Mouse (Mus musculus) forebrain, embryonic 14.5 days (tissue): Measurements from ENCODE around the gene Ctnnbip1. TPM values are rescaled to one million over a fixed set of nuclear protein-coding genes. Genes with fewer than 3 reads are reported as not detected.
A peak's percentile ranks its signal among the peaks of the same experiment; 100 is the strongest.

ENCODE experiments used
- ATAC-seq: fragments of 200-750 bp; cut with Nextera tagmentation; 2 replicates; pipeline ENCODE4 v1.8.0; 2017; ENCODE audit warnings: mild to moderate bottlenecking, moderate library complexity
- DNase-seq: peaks from one replicate; pipeline ENCODE4 v3.0.0-alpha.2; 2015; ENCODE audit warnings: low spot score
- H3K27ac ChIP-seq: fragments of 300-500 bp; sonication (generic); 2 replicates; pipeline ENCODE4 v1.5.1; 2014; ENCODE audit warnings: low read depth, mild to moderate bottlenecking, control low read depth, low read length, moderate library complexity
- H3K27me3 ChIP-seq: fragments of 300-500 bp; sonication (generic); replicated peaks from 2 replicates; pipeline ENCODE4 v1.6.1; 2014; ENCODE audit warnings: low read length, control low read depth, mixed read lengths; ENCODE audit not compliant: control insufficient read depth, insufficient read depth
- H3K36me3 ChIP-seq: fragments of 300-500 bp; sonication (generic); 2 replicates; pipeline ENCODE4 v1.6.1; 2014; ENCODE audit warnings: low read length, control low read depth; ENCODE audit not compliant: control insufficient read depth, insufficient read depth
- H3K4me1 ChIP-seq: fragments of 300-500 bp; sonication (generic); 2 replicates; pipeline ENCODE4 v1.6.1; 2014; ENCODE audit warnings: antibody characterized with exemption, low read length, control low read depth; ENCODE audit not compliant: control insufficient read depth, insufficient read depth
- H3K4me2 ChIP-seq: fragments of 300-500 bp; sonication (generic); 2 replicates; pipeline ENCODE4 v1.6.1; 2014; ENCODE audit warnings: mild to moderate bottlenecking, control low read depth, low read length
- H3K4me3 ChIP-seq: fragments of 300-500 bp; sonication (generic); 2 replicates; pipeline ENCODE4 v1.5.1; 2014; ENCODE audit warnings: low read depth, low read length, control low read depth
- H3K9ac ChIP-seq: fragments of 300-500 bp; sonication (generic); 2 replicates; pipeline ENCODE4 v1.6.1; 2014; ENCODE audit warnings: mild to moderate bottlenecking, low read length, control low read depth, moderate library complexity
- H3K9me3 ChIP-seq: fragments of 300-500 bp; sonication (generic); replicated peaks from 2 replicates; pipeline ENCODE4 v1.6.1; 2016; ENCODE audit warnings: low read length, control low read depth, mixed read lengths; ENCODE audit not compliant: control insufficient read depth
- WGBS: fragments of 180-500 bp; shearing (Covaris S2); extraction: QIAGEN DNeasy Blood & Tissue Kit; methylation state at CpG from one replicate; pipeline ENCODE4 v1.1.7; 2014; 5-methylcytosine and 5-hydroxymethylcytosine counted together
- polyA plus RNA-seq: library from polyadenylated mRNA; unstranded; fragments of >200 nt; fragmentation: Nextera tagmentation; extraction: Ambion mirVana; gene quantifications from 2 replicates; pipeline ENCODE4 v1.2.1, GENCODE M21; 2014

Gene Ctnnbip1
- polyA plus RNA-seq, 1 experiment from 2014 or later = 99.1 TPM

DNA sequence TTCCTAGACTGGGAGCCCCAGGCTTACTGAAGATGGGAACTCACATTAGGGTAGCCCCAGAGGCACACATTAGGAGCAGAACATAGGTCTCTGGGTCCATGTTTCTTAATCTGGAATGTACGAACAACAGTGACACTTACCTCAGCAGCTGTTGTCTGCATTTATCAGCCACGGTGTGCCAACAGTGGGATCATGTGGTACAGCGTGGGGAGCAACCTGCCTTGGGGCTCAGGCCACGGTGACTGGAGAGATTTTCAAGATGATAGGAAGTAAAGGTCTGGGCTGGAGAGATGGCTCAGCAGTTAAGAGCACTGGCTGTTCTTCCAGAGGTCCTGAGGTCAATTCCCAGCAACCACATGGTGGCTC is 52.4 kb downstream of the Ctnnbip1 start:
- no peaks in the 10 kb centered on the region for H3K27me3 ChIP-seq
- ATAC-seq (no peak), DNase-seq (no peak)
- H3K4me3 ChIP-seq = no peak overlapping the region
- 85% methylated on average over 4 of the region's 4 CpGs for WGBS
- H3K9me3 ChIP-seq = no peaks in the 10 kb centered on the region
- H3K9ac ChIP-seq = no peak overlapping the region
- H3K36me3 ChIP-seq = 0 out of 2 replicates have a peak, but pooled peaks cover 6% of the 10 kb centered on the region
- H3K4me2 ChIP-seq = no peak overlapping the region
- no peaks in the 10 kb centered on the region for H3K4me1 ChIP-seq
- no peak overlapping the region for H3K27ac ChIP-seq

GRCm38 (mm10) chr4:149571209-149571608 is 53.2 kb downstream of the Ctnnbip1 start:
- WGBS = 84% methylated on average over 5 of the region's 5 CpGs
- H3K4me3 ChIP-seq = no peak overlapping the region

GRCm38 (mm10) chr4:149571651-149572149 is 53.7 kb downstream of the Ctnnbip1 start:
- H3K27me3 ChIP-seq = no peaks in the 10 kb centered on the region
- no peak overlapping the region for H3K27ac ChIP-seq
- ATAC-seq = no peak
- H3K36me3 ChIP-seq = no peaks in the 10 kb centered on the region
- no peak overlapping the region for H3K9ac ChIP-seq
- DNase-seq = no peak
- no peak overlapping the region for H3K4me2 ChIP-seq
- H3K4me1 ChIP-seq = peaks cover 2% of the 10 kb centered on the region; the same call in 1 of the 2 replicates
- no peaks in the 10 kb centered on the region for H3K9me3 ChIP-seq
- no peak overlapping the region for H3K4me3 ChIP-seq
- 46% methylated on average over 8 of the region's 8 CpGs for WGBS

More at GRCm38 (mm10) chr4:149571209-149571608, 53.2 kb downstream of the Ctnnbip1 start:
- DNase-seq (no peak), ATAC-seq (no peak)
- H3K27me3 ChIP-seq = no peaks in the 10 kb centered on the region
- H3K4me2 ChIP-seq = no peak overlapping the region
- no peak overlapping the region for H3K9ac ChIP-seq
- no peak overlapping the region for H3K27ac ChIP-seq
- H3K9me3 ChIP-seq = no peaks in the 10 kb centered on the region
- no peaks in the 10 kb centered on the region for H3K36me3 ChIP-seq
- no peaks in the 10 kb centered on the region; the same call in 1 of the 2 replicates for H3K4me1 ChIP-seq

GRCm38 (mm10) chr4:149572446-149572845 is 54.4 kb downstream of the Ctnnbip1 start:
- 20% methylated on average over 6 of the region's 9 CpGs for WGBS
- H3K4me2 ChIP-seq = no peak overlapping the region
- DNase-seq (no peak), ATAC-seq (no peak)
- H3K36me3 ChIP-seq = no peaks in the 10 kb centered on the region
- H3K27me3 ChIP-seq = no peaks in the 10 kb centered on the region
- H3K4me1 ChIP-seq = peaks cover 7% of the 10 kb centered on the region
- no peak overlapping the region for H3K27ac ChIP-seq
- no peak overlapping the region for H3K9ac ChIP-seq
- H3K4me3 ChIP-seq = no peak overlapping the region
- no peaks in the 10 kb centered on the region for H3K9me3 ChIP-seq

DNA sequence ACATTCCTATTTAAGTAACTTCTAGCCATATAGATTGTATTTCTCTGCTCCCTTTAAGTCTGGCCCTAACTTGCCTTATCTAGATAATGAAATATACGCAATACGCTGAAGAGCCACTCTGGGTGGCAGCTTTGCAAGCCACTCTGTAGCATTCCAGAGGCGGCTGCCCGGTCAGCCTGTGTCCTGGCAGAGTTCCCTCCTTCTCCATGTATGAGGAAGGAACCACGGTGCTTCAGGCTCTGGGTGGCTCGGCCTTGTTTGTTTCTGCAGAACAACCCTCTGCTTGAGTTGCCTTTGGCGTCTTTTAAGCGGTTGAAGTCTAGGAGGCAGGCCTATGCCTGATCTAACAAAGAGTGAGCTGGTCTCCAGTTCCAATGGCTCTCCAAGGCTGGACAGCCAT is 54.8 kb downstream of the Ctnnbip1 start:
- WGBS = 49% methylated on average over 8 of the region's 8 CpGs
- no peaks in the 10 kb centered on the region for H3K27me3 ChIP-seq
- H3K4me2 ChIP-seq = no peak overlapping the region
- DNase-seq = no peak
- no peak overlapping the region for H3K4me3 ChIP-seq
- no peaks in the 10 kb centered on the region for H3K36me3 ChIP-seq
- ATAC-seq = no peak
- H3K4me1 ChIP-seq = peaks cover 9% of the 10 kb centered on the region
- no peaks in the 10 kb centered on the region for H3K9me3 ChIP-seq
- H3K9ac ChIP-seq = no peak overlapping the region
- H3K27ac ChIP-seq = no peak overlapping the region

- 74% methylated on average over 14 of the region's 14 CpGs for WGBS
Observed at GRCm38 (mm10) chr4:149574391-149574821, 56.4 kb downstream of the Ctnnbip1 start.

GRCm38 (mm10) chr4:149576061-149576460 is 58.0 kb downstream of the Ctnnbip1 start:
- H3K36me3 ChIP-seq = no peaks in the 10 kb centered on the region
- no peak overlapping the region for H3K4me2 ChIP-seq
- no peaks in the 10 kb centered on the region for H3K27me3 ChIP-seq
- DNase-seq = no peak
- H3K4me3 ChIP-seq = no peak overlapping the region
- 31% methylated on average over 9 of the region's 9 CpGs for WGBS
- H3K4me1 ChIP-seq = peaks cover 19% of the 10 kb centered on the region
- H3K27ac ChIP-seq = 0 out of 2 replicates have a peak overlapping the region, but pooled peaks have one; percentile 46
- no peak for ATAC-seq
- no peaks in the 10 kb centered on the region for H3K9me3 ChIP-seq
- H3K9ac ChIP-seq = no peak overlapping the region

More at GRCm38 (mm10) chr4:149574391-149574821, 56.4 kb downstream of the Ctnnbip1 start:
- ATAC-seq (no peak), DNase-seq (no peak)
- no peaks in the 10 kb centered on the region for H3K9me3 ChIP-seq
- no peaks in the 10 kb centered on the region for H3K27me3 ChIP-seq
- H3K36me3 ChIP-seq = no peaks in the 10 kb centered on the region
- H3K4me1 ChIP-seq = peaks cover 16% of the 10 kb centered on the region
- no peak overlapping the region for H3K9ac ChIP-seq
- H3K4me3 ChIP-seq = no peak overlapping the region
- no peak overlapping the region for H3K27ac ChIP-seq
- H3K4me2 ChIP-seq = no peak overlapping the region

DNA sequence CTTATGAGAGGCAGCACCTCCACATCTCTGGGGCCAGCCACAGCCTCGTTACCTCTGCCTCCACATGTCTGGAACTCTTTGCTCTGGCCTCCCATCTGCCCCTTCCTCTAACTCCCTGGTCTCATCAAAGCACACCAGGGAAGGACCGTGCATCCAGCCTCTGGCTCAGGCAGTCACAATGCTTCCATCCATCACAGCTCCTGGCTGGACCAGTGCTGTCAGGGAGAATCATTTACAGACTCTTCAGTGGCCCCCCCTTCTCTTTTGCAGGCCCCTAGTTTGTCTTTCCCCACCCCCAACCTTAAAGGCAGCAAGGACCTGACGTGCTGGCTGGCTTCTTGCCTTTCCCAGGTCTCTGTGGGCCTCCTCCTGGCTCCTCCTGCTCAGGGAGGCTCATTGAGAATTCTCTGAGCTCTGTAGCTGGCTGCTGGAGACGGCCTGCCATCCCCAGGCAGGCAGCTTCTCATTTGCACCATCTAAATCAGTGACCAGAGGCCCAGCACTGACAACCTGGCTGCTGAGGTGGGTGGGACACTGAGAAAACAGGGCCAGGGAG is 59.0 kb downstream of the Ctnnbip1 start:
- no peak for DNase-seq
- H3K27me3 ChIP-seq = no peaks in the 10 kb centered on the region
- no peak overlapping the region; the same call in 1 of the 2 replicates for H3K27ac ChIP-seq
- no peak overlapping the region for H3K4me2 ChIP-seq
- H3K36me3 ChIP-seq = no peaks in the 10 kb centered on the region
- peaks cover 19% of the 10 kb centered on the region for H3K4me1 ChIP-seq
- H3K9ac ChIP-seq = no peak overlapping the region; the same call in 1 of the 2 replicates
- 20% methylated on average over 4 of the region's 4 CpGs for WGBS
- no peak for ATAC-seq
- H3K4me3 ChIP-seq = no peak overlapping the region
- no peaks in the 10 kb centered on the region for H3K9me3 ChIP-seq

- Histone ChIP-seq H3K4me1 (peaks cover 19% of the 10 kb centered on the region), H3K27ac (no peak overlapping the region), H3K4me2 (no peak overlapping the region), H3K36me3 (no peaks in the 10 kb centered on the region), H3K9ac (0 out of 2 replicates have a peak overlapping the region, but pooled peaks have one; percentile 6), H3K27me3 (no peaks in the 10 kb centered on the region), H3K9me3 (no peaks in the 10 kb centered on the region), H3K4me3 (no peak overlapping the region)
- ATAC-seq (0 out of 2 replicates have a peak, but pooled peaks have one; percentile 27), DNase-seq (no peak)
- 40% methylated on average over 13 of the region's 13 CpGs for WGBS
Observed at GRCm38 (mm10) chr4:149578085-149578681, 60.1 kb downstream of the Ctnnbip1 start.
